Mouse (Mus musculus) erythroid progenitor cell, adult 5-6 weeks (primary cell): ENCODE results near the gene Epb42. TPM values are rescaled to one million over a fixed set of nuclear protein-coding genes. Genes with fewer than 3 reads are reported as not detected.
"Not testable (repeated sequence)": the region's sequence is repeated elsewhere in the genome, so short reads cannot be mapped to it uniquely, and the experiment has no call there.

ENCODE experiments used
- ATAC-seq: replicated peaks from 2 replicates; pipeline ENCODE4 v1.8.0; 2016; ENCODE audit warnings: moderate number of reproducible peaks, mild to moderate bottlenecking, moderate TSS enrichment, inconsistent platforms; ENCODE audit not compliant: poor library complexity, low FRiP score, severe bottlenecking
- total RNA-seq, 2 experiments: library from RNA; stranded (forward) in 1 of 2; stranded (reverse) in 1 of 2; fragments of 150-400 nt in 1 of 2; fragments of 186-747, 209-891 nt in 1 of 2; gene quantifications; 2 replicates each; pipeline versions ENCODE4 v1.2.3 to v1.2.4; 2015 to 2017; ENCODE audit warnings: low replicate concordance in 2 of 2

Epb42 gene
- total RNA-seq, 2 experiments from 2014 or later = 856 to 981 TPM

DNA sequence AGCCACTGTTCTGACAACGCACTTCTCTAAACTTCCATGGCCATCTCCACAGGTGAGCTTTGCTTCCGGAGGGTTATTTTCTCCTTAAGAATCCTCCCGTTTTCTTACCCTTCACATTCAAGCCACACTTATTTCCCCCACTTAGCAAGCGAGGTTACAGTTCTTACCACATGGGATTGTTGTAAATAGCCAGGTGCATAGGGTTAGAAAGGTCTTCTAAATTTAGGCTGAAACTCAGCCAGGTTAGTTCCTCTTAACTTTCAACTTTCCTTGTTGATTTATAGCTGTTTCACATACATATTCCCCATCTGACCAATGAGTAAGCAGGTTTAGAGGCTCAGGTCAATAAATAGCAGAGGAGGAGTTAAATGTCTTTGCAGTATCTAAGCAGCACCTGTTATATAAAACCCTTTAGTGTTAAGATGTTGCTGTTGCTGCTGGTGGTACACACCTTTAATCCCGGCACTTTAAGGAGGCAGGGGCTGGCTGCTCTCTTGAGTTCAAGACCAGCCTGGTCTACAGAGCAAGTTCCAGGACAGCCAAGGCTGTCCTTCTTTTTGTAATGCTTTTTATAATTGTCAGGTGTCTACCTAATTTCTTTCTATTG is 27.7 kb downstream of the Epb42 start:
- peak; percentile 40 for ATAC-seq

DNA sequence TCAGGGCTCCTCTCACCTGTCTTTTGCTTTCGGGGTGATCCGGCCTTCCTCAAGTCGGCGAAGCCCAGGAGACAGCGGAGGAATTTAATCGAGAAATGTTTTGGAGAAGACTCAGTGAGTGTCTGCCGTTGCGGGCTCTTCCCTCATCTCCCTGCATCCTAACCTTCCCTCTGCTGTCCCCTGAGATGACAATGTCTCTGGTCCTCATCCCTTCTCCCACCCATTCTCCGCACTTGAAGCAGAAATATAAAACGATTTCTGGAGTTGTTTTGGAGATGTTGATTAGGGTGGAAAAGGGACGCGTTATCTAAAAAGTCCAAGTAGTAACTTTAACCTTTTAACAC is 28.2 kb downstream of the Epb42 start:
- peak; percentile 44 for ATAC-seq

DNA sequence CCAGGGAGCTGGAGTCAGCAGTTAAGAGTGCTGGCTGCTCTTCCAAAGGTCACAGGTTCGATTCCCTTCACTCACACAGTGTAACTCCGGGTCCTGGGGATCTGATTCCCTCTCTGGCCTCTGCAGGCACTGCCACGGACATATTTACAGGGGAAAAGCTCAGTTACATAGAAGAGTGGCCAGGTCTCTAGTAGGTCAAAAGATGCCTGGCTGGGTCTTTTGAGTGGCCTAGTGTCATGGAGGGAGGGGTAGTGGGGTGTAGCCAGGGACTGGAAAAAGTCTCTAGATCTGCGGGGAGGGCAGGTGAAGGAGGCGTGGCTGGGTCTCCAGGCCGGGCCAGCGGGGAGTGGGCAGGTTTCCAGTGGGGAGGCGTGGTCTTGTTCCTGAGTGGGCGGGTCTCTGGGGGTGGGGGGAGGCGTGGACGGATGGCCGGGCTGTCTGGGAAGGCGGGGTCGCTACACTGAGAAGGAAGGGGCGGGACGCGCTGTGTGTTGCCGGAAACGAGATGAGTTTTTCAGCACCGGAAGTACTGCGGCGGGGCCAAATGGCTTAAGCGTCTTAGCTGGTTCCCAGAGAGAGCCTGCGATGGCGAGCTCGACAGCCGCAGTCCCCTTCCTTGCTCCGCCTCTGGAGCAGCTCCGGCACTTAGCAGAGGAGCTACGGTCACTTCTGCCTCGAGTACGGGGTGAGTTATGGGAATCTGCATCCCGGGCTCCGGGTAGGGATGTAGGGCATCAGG is 28.8 kb downstream of the Epb42 start, which contains the start of gene Ccndbp1:
TSS of gene Ccndbp1 (plus strand) at position 479 of the 739 bp plus-strand sequence.
- ATAC-seq = peak; percentile 92

DNA sequence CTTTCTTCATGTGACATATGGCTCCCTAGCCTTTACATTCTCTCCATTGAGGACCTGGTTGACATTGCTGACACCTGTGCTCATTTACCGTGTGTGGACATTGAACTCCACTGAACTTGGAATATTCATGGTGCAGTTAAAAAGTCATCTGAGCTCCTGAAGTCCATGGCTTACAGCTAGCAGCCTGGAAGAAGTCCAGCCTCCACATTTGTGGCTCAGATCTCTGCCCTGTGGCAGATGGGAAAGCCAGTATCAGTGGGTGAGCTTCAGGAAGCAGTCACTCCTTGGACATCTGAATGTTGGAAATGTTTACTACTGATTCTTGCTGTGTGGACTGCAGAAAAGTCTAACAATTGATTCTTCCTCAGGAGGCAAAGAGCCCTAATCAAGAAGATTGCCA is 29.9 kb downstream of the Epb42 start:
- ATAC-seq = no peak

DNA sequence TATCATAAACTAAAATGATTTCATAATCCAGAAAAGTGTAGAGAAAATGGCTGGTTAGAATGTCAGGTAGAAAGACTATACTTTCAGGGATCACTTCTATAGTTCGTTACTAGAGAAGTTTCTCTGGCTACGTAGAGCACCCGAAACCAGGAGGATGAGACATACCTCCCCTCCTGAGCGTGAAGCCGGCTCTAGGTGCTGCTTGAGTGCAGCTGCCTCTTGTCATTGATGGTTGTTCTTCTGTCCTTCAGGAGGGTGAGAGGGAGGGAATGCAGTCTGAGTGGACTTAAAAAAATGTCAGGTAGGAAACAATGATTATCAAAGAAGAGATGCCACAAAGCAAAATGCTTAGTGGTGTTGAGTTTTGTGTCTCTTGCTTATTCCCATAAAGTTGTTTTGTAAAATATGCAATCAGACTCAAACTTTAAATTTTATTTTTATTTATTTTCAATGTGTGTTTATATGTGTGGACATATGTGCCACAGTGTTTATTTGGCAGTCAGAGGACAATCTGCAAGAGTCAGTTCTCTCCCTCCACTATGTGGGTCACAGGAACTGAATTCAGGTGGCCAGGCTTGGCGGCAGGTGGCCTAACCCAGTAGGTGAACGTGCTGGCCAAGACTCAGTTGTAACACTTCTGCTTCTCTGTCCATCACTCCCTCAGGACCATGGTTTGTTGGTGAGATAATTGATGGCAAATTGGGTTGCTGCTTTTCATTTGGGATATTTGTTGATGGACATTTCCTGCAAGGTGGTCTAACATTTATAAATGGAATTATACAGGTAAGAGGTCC is 32.7 kb downstream of the Epb42 start:
- ATAC-seq = no peak

DNA sequence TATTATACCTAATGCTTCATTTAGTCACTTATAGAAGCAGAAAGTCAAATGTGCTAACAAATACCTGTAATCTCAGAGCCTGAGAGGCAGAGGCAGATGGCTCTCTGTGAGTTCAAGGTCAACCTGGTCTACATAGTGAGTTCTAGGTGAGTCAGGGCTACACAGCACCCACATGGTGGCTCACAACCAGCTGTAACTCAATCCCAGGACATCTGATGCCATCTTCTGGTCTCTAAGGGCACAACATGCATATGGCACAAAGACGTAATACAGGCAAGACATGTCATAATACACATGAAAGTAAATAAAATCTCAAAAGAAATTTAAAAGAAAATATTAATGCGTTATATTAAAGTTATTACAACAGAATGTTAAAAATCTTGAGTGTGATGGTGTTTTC is 33.3 kb downstream of the Epb42 start:
- ATAC-seq = no peak

DNA sequence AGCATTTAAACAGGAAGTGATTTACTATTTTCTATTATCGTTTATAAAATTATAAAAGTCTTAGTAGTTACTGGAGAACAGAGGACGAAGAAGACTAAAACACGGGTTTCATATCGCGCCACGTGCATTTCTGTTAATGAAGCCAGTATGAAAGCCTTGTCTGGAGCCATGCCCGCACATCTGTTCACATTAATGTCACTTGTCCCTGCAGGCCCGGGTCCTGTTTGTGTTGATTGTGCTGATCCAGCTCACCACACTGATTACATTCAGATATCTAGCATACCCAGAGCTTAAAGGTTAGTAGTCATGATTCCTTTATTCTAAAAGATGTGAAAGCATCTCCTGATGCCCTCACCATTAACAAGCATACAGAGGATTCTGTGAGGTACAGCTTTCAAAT is 38.0 kb downstream of the Epb42 start:
- ATAC-seq = no peak

DNA sequence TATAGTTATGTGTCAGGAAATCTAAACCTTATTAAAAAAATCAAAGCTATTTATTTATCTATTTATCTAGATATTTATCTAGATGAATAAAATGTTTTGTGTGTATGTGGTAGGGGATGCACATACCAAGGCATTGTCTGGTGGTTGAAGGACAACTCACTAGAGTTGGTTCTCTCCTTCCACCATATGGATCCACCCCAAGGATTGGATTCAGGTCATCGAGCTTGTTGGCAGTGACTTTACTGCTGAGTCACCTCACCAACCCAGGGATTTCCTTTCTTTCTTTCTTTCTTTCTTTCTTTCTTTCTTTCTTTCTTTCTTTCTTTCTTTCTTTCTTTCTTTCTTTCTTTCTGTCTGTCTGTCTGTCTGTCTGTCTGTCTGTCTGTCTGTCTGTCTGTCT is 40.3 kb downstream of the Epb42 start:
- ATAC-seq = not testable (repeated sequence)

DNA sequence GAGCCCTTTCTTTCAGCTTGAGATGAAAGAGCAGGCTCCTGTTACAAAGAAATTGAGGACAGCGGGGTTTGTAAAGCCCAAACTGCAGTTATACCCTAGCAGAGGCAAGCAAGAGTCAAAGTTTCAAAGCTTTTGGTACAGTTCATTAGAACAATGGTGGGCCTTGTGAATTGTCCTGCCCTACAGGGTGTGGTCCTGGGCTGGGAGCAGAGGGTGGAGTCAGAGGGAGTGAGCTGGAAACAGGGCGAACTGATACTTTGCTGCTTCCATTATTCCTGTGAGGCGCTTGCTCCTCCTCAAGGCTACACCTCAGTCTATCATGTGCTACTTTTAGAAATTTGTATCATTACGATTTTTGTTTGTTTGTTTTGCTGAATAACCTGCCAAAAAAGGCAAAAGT is 45.7 kb downstream of the Epb42 start:
- ATAC-seq = no peak

DNA sequence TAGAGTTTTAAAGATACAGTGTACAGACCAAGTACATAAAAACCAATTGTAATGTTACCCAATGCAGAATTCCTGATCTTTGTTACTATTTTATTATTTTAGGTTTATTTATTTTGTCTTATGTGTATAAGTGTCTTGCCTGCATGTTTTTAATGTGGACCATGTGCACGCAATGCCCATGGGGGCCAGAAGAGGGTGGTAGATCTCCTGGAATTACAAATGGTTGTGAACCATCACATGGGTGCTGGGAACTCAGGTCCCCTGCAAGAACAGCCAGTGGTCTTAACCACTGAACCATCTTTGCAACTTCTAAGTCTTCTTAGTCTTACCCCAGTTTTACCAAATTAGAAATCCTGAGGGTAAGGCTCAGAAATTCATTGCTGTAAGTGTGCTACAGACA is 51.6 kb downstream of the Epb42 start:
- ATAC-seq = peak; percentile 65; the same call in 1 of the 2 replicates

DNA sequence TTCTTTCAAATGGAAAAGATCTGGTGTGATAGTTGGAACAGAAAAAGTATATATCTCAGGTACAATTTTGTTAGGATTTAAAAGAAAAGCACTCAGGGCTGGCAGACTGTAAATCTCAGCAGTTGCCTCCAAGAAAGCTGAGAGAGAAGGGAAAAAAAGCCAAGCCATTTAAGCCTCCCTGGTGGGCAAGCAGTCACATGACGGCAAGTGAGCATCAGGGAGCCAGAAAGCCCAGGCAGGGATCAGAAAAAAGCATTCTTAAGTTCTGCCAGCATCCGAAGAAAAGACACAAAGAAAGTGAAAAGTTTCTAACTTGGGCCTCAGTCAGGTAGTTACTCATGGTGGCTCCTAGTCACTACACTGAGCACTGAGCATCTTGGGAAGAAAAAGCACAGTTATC is 53.3 kb downstream of the Epb42 start:
- ATAC-seq = no peak

DNA sequence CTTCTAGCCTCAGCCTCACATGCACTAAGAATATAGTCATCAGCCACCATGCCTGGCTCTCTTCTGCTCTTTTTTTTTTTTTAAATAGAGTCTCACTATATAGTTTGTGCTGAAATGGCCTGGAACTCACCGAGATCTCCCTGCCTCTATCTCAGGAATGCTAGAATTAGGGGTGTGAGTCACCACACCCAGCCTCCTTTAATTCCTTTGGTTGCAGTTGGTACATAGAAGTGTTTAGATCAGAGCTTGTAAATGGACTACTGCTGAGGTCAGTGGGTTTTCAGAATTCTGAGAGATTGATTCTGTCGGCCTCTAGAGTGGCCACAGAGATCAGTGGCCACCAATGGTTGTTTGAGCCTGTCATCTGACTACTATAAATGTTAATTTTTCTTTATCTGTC is 56.0 kb downstream of the Epb42 start:
- ATAC-seq = no peak

DNA sequence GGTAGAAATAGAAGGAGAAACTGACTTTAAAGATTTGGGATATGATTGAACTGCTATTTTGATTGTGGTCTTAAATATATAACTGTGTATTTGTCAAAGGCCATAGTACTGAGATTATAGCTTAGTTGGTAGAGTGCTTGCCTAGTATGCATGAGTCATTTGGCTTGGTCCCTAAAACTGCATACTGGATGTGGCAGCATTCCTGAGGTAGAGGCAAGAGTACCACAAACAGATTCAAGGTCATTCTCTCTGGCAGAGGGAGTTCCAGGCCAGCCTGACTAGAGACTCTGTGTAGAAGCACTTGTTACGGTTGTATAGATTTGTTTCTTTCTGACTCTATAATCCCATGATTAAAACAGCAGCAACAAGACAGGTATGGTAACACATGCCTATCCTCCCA is 57.1 kb downstream of the Epb42 start:
- no peak for ATAC-seq

DNA sequence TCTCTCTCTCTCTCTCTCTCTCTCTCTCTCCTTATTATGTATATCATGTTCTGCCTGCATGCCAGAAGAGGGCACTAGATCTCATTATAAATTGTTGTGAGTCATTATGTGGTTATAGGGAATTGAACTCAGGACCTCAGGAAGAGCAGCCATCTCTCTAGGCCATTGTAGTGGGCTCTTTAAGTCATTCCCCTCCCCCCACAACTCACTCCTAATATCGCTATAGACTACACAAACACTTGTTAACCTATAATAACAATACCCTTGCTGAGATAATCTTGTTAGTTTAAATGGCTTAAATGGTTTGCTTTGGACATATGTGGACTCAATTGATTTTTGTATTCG is 58.2 kb downstream of the Epb42 start:
- no peak for ATAC-seq

DNA sequence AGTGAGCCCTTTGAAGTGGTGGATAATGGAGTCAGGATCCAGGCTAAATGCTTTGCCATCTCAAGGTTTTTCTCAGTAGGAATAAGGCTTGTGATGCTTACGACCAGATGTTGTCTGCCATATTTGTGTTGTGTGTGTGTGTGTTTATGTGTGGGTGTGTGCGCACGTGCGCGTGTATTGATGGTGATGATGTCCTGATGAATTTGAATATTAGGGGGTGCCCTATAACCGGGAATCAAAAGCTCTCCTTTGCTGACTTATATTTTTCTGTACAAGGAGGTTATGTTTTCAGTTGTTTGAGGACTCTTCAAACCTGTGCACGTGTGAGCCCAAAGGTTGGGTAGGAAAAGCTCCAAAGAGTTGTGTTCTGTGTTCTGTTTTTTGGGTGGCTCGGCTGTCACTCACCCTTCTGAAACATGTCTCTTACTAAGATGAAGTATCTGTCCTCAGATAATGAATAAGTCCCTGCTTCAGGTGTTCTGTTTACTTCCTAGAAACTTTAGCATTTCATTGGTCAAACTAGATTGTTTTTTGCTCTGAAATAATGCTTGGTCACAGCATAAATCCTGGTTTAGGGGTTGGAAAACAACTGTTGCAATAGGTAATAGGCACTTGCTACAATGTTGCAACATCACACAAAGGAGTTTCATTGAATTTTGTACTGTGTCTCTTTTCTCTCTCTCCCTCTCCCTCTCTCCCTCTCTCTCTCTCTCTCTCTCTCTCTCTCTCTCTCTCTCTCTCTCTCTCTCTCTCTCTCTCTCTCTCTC is 58.8 kb downstream of the Epb42 start:
- ATAC-seq = no peak

DNA sequence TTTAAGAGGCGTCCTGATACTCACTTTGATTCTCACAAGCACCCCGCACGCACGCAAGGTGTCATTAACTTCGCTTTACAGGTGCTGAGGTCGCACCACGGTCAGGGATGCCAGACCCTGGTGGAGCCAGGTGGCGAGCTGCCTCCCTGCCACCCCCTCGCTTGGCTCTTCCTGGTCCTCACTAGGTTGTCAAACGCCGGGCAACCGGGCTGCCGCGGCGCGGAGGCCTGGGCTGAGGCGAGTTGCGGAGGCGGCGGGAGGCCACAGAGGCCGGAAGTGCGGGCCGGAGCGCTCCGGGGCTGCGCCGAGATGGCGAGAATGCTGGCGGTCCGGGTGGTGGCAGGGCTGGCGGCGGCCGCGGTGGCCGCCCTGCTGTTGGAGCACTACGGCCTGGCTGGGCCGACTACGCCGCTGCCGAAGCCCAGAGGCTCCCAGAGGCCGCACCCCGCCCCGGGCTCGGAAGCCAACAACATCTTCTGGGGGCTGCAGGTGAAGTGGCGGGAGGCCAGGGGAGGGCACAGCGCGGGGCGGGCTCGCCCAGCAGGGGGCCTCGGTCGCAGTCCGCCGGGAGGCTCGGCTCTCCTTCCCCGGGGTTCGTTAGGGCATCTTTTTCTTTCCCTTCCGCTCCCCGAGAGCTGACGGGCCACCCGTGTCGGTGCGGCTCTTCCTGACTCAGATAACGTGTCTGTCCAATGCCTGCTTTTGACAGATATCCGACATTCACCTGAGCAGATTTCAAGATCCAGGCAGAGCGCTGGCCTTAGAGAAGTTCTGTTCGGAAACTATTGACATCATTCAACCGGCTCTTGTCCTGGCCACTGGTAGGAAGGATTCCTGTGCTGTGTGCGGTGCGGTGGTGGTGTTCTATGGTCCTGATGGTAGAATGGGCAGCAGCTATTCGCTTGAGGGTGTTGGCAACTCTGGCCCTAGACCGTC is 59.6 kb downstream of the Epb42 start, which contains the start of gene Tmem62:
TSS of gene Tmem62 (plus strand) at position 28 of the 936 bp plus-strand sequence.
- ATAC-seq = peak; percentile 84

DNA sequence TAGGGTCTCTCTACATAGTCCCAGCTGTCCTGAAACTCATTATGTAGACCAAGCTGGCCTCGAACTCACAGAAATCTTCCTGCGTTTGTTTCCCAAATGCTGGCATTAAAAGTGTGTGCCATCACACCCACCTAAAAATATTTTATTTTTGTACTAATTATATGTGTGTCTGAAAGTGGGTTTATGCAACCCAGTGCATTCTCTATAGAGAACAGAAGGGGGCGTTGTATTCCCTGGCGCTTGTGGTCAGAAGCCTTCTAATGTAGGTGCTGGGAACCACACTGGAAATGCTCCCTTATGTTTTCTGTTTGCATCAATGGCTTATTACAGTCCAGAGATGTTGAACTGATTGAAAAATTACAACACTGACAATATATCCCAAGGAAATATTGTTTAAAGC is 60.6 kb downstream of the Epb42 start:
- peak; percentile 62 for ATAC-seq

DNA sequence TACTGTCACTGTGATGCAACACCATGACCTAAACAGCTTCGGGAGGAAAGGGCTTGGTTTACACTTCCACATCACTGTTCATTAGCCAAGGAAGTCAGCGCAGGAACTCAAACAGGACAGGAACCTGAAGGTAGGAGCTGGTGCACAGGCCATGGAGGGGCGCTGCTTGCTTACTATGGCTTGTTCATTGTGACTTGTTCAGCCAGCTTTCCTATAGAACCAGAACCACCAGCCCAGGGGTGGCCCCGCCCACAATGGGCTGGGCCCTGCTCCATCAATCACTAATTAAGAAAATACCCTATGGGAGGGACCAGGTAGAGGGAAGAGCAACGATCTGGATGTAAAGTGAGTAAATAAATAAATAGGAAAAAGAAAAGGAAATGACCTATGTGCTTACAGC is 63.9 kb downstream of the Epb42 start:
- no peak for ATAC-seq

DNA sequence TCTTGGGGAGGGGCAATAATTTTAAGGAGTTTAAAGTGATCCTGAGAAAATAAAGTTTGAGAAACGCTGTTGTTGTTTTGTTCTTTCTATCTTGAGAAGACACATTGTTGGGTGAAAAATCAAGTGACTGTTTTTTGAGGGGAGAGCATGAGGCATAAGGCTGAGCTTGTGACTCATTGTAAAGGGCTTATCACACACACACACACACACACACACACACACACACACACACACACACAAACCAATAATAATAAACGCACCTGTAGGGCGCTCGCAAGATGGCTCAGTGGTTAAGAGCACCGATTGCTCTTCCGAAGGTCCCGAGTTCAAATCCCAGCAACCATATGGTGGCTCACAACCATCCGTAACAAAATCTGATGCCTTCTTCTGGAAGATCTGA is 64.6 kb downstream of the Epb42 start:
- ATAC-seq = not testable (repeated sequence)
